Mouse (Mus musculus) intestine, embryonic 16.5 days (tissue): ENCODE results near the gene Casc3. TPM values are rescaled to one million over a fixed set of nuclear protein-coding genes. Genes with fewer than 3 reads are reported as not detected.

ENCODE experiments used
- ATAC-seq: fragments of 200-750 bp; cut with Nextera tagmentation; 2 replicates; pipeline ENCODE4 v1.8.0; 2017; ENCODE audit warnings: moderate TSS enrichment, moderate library complexity
- H3K27ac ChIP-seq: fragments of 300-500 bp; sonication (generic); 2 replicates; pipeline ENCODE4 v1.5.1; 2014; ENCODE audit warnings: mild to moderate bottlenecking, low read length
- H3K27me3 ChIP-seq: fragments of 300-500 bp; sonication (generic); replicated peaks from 2 replicates; pipeline ENCODE4 v1.6.1; 2014; ENCODE audit warnings: low read length, control low read depth, mixed read lengths; ENCODE audit not compliant: control insufficient read depth, insufficient read depth
- H3K36me3 ChIP-seq: fragments of 300-500 bp; sonication (generic); 2 replicates; pipeline ENCODE4 v1.6.1; 2014; ENCODE audit warnings: low read length, control low read depth; ENCODE audit not compliant: control insufficient read depth, insufficient read depth
- H3K4me1 ChIP-seq: fragments of 300-500 bp; sonication (generic); 2 replicates; pipeline ENCODE4 v1.6.1; 2014; ENCODE audit warnings: low read length, control low read depth, mixed read lengths; ENCODE audit not compliant: control insufficient read depth, insufficient read depth
- H3K4me2 ChIP-seq: fragments of 300-500 bp; sonication (generic); 2 replicates; pipeline ENCODE4 v1.6.1; 2014; ENCODE audit warnings: low read depth, low read length, control low read depth
- H3K4me3 ChIP-seq: fragments of 300-500 bp; sonication (generic); 2 replicates; pipeline ENCODE4 v1.5.1; 2014; ENCODE audit warnings: mild to moderate bottlenecking, low read length
- H3K9ac ChIP-seq: fragments of 300-500 bp; sonication (generic); 2 replicates; pipeline ENCODE4 v1.6.1; 2014; ENCODE audit warnings: low read depth, low read length
- H3K9me3 ChIP-seq: fragments of 300-500 bp; sonication (generic); 2 replicates; pipeline ENCODE4 v1.6.1; 2016; ENCODE audit warnings: low read length, control low read depth; ENCODE audit not compliant: control insufficient read depth
- WGBS: fragments of 180-500 bp; shearing (Covaris S2); extraction: QIAGEN DNeasy Blood & Tissue Kit; methylation state at CpG from one replicate; pipeline ENCODE4 v1.1.7; 2014; 5-methylcytosine and 5-hydroxymethylcytosine counted together
- polyA plus RNA-seq: library from polyadenylated mRNA; unstranded; fragments of >200 nt; fragmentation: Nextera tagmentation; extraction: Ambion mirVana; gene quantifications from 2 replicates; pipeline ENCODE4 v1.2.1, GENCODE M21; 2015

Gene Casc3
- polyA plus RNA-seq, 1 experiment from 2014 or later, result 23.1 TPM

GRCm38 (mm10) chr11:98795714-98796514, 8.8 kb upstream of the Casc3 start:
- H3K4me2 ChIP-seq, result peak overlapping the region; percentile 87
- ATAC-seq, result peak; percentile 49
- H3K4me3 ChIP-seq, result peak overlapping the region; percentile 100
- H3K36me3 ChIP-seq, result peaks cover 7% of the 10 kb centered on the region
- H3K27me3 ChIP-seq, result no peaks in the 10 kb centered on the region
- peak overlapping the region; percentile 97 for H3K27ac ChIP-seq
- H3K4me1 ChIP-seq, result peaks cover 23% of the 10 kb centered on the region
- WGBS, result under 1% methylated on average over 68 of the region's 74 CpGs
- no peaks in the 10 kb centered on the region for H3K9me3 ChIP-seq
- H3K9ac ChIP-seq, result peak overlapping the region; percentile 99

GRCm38 (mm10) chr11:98796515-98797216, 8.0 kb upstream of the Casc3 start:
- Histone ChIP-seq H3K36me3 (peaks cover 9% of the 10 kb centered on the region), H3K4me3 (peak overlapping the region; percentile 100), H3K4me1 (peaks cover 23% of the 10 kb centered on the region), H3K9me3 (no peaks in the 10 kb centered on the region), H3K9ac (peak overlapping the region; percentile 99), H3K4me2 (peak overlapping the region; percentile 87), H3K27ac (peak overlapping the region; percentile 97), H3K27me3 (no peaks in the 10 kb centered on the region)
- peak; percentile 27 for ATAC-seq
- 1% methylated on average over 23 of the region's 23 CpGs for WGBS

GRCm38 (mm10) chr11:98797306-98797705, 7.4 kb upstream of the Casc3 start:
- peak overlapping the region; percentile 87 for H3K4me2 ChIP-seq

GRCm38 (mm10) chr11:98797909-98798308, 6.8 kb upstream of the Casc3 start:
- H3K4me3 ChIP-seq, result peak overlapping the region; percentile 100
- H3K27me3 ChIP-seq, result no peaks in the 10 kb centered on the region
- no peaks in the 10 kb centered on the region for H3K9me3 ChIP-seq
- peak overlapping the region; percentile 20; the same call in 1 of the 2 replicates for H3K27ac ChIP-seq
- H3K4me2 ChIP-seq, result peak overlapping the region; percentile 87
- ATAC-seq, result no peak
- H3K36me3 ChIP-seq, result peaks cover 9% of the 10 kb centered on the region
- 51% methylated on average over 4 of the region's 4 CpGs for WGBS
- H3K4me1 ChIP-seq, result peaks cover 23% of the 10 kb centered on the region
- peak overlapping the region; percentile 99 for H3K9ac ChIP-seq

More at GRCm38 (mm10) chr11:98797306-98797705, 7.4 kb upstream of the Casc3 start:
- Histone ChIP-seq H3K9ac (peak overlapping the region; percentile 99), H3K27ac (peak overlapping the region; percentile 35; the same call in 1 of the 2 replicates), H3K27me3 (no peaks in the 10 kb centered on the region), H3K4me1 (peaks cover 23% of the 10 kb centered on the region), H3K9me3 (no peaks in the 10 kb centered on the region), H3K4me3 (peak overlapping the region; percentile 100), H3K36me3 (peaks cover 9% of the 10 kb centered on the region)
- 5% methylated on average over 5 of the region's 5 CpGs for WGBS
- no peak for ATAC-seq

GRCm38 (mm10) chr11:98808417-98808816, 3.7 kb downstream of the Casc3 start:
- Histone ChIP-seq H3K27ac (no peak overlapping the region), H3K4me2 (no peak overlapping the region), H3K9me3 (no peaks in the 10 kb centered on the region), H3K4me1 (peaks cover 9% of the 10 kb centered on the region), H3K4me3 (no peak overlapping the region), H3K27me3 (no peaks in the 10 kb centered on the region), H3K36me3 (peaks cover 13% of the 10 kb centered on the region), H3K9ac (peak overlapping the region; percentile 97)
- ATAC-seq, result no peak
- WGBS, result 74% methylated on average over 2 of the region's 2 CpGs

GRCm38 (mm10) chr11:98809457-98810290, 5.0 kb downstream of the Casc3 start:
- under 1% methylated on average over 82 of the region's 84 CpGs for WGBS
- peak overlapping the region; percentile 99 for H3K27ac ChIP-seq
- peaks cover 9% of the 10 kb centered on the region for H3K4me1 ChIP-seq
- no peaks in the 10 kb centered on the region for H3K9me3 ChIP-seq
- H3K36me3 ChIP-seq, result 0 out of 2 replicates have a peak, but pooled peaks cover 5% of the 10 kb centered on the region
- H3K4me2 ChIP-seq, result peak overlapping the region; percentile 90
- H3K27me3 ChIP-seq, result no peaks in the 10 kb centered on the region
- peak; percentile 100 for ATAC-seq
- peak overlapping the region; percentile 97 for H3K9ac ChIP-seq
- peak overlapping the region; percentile 87 for H3K4me3 ChIP-seq

- Histone ChIP-seq H3K4me2 (peak overlapping the region; percentile 90), H3K4me1 (peaks cover 9% of the 10 kb centered on the region), H3K27me3 (no peaks in the 10 kb centered on the region), H3K4me3 (peak overlapping the region; percentile 87), H3K36me3 (0 out of 2 replicates have a peak, but pooled peaks cover 4% of the 10 kb centered on the region), H3K9ac (peak overlapping the region; percentile 97; the same call in 1 of the 2 replicates), H3K27ac (no peak overlapping the region), H3K9me3 (no peaks in the 10 kb centered on the region)
- ATAC-seq, result no peak
- 59% methylated on average over 7 of the region's 7 CpGs for WGBS
These were observed 6.0 kb downstream of the Casc3 start for GRCm38 (mm10) chr11:98810686-98811085.

- WGBS, result 89% methylated on average over 1 of the region's 1 CpGs
- H3K9me3 ChIP-seq, result no peaks in the 10 kb centered on the region
- no peak overlapping the region for H3K4me3 ChIP-seq
- H3K4me2 ChIP-seq, result no peak overlapping the region
- no peak for ATAC-seq
- no peaks in the 10 kb centered on the region for H3K27me3 ChIP-seq
- H3K27ac ChIP-seq, result no peak overlapping the region
- peaks cover 8% of the 10 kb centered on the region for H3K36me3 ChIP-seq
- H3K9ac ChIP-seq, result no peak overlapping the region
- H3K4me1 ChIP-seq, result no peaks in the 10 kb centered on the region
These were observed 12.1 kb downstream of the Casc3 start for GRCm38 (mm10) chr11:98816706-98817239.
